Mouse (Mus musculus): ENCODE results near the gene Fhl4. TPM values are rescaled to one million over a fixed set of nuclear protein-coding genes. Genes with fewer than 3 reads are reported as not detected.

Fhl4 gene
- polyA plus RNA-seq (2015; fragmentation: Nextera tagmentation; extraction: Ambion mirVana): 0.46 and 0.50 TPM in 2 replicates

GRCm38 (mm10) chr10:85102247-85103084 is at the start of gene Fhl4, which contains the start of gene Tmem263:
Gene Fhl4, minus strand, starts transcription at chr10:85102495.
Gene Tmem263, plus strand, starts transcription at chr10:85102627.
- 0% methylated on average over 51 of the region's 96 CpGs for WGBS

DNA sequence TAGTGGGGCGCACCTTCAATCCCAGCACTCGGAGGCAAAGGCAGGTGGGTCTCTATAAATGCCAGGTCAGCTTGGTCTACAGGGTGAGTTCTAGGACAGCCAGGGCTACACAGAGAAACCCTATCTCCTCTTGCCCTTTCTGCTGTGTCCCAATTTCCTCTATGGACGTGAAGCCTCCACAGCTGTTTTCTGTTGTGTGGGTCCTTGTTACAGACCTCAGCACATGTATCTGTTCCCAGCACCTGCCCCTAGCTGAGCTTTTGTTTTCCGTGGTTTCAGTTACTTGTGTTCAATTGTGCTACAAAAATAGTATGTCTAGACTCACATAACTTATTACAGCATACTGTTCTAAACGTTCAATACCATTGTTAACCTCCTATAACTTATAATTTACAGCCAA is 46.9 kb upstream of the Fhl4 start:
- H3K36me3 ChIP-seq (ENCODE audit: control insufficient read depth, insufficient read depth, low read length): peaks cover 11% of the 10 kb centered on the region; the same call in 1 of the 2 replicates
- no peak overlapping the region for H3K27ac ChIP-seq (replicated peaks)
- H3K9me3 ChIP-seq (ENCODE audit: control insufficient read depth, low read length): no peaks in the 10 kb centered on the region
- no peaks in the 10 kb centered on the region for H3K27me3 ChIP-seq (ENCODE audit: control insufficient read depth, insufficient read depth, low read length)
- ATAC-seq (ENCODE audit: low FRiP score, low TSS enrichment) (no peak), DNase-seq (ENCODE audit: low spot score) (no peak)
- 86% methylated on average over 5 of the region's 5 CpGs for WGBS
- TF ChIP-seq EP300 (optimal IDR thresholded peaks at IDR 0.05) (no peak), CTCF (IDR thresholded peaks at IDR 0.05; ENCODE audit: low read depth) (no peak)
- H3K4me1 ChIP-seq (replicated peaks; ENCODE audit: control insufficient read depth, insufficient read depth): no peaks in the 10 kb centered on the region
- no peak overlapping the region for H3K4me3 ChIP-seq (ENCODE audit: low read depth, low read length)
- no peak overlapping the region for H3K4me2 ChIP-seq (replicated peaks; ENCODE audit: low read depth)
- no peak overlapping the region for H3K9ac ChIP-seq (ENCODE audit: low read length)

More at GRCm38 (mm10) chr10:85102247-85103084, at the start of gene Fhl4, which contains the start of gene Tmem263:
- H3K4me2 ChIP-seq (replicated peaks; ENCODE audit: low read depth): peak within 1 kb of the TSS; percentile 68
- H3K27ac ChIP-seq (replicated peaks): peak within 1 kb of the TSS; percentile 89
- peak within 1 kb of the TSS; percentile 93 for H3K9ac ChIP-seq (ENCODE audit: low read length)
- H3K4me1 ChIP-seq (replicated peaks; ENCODE audit: control insufficient read depth, insufficient read depth): no peaks in the 10 kb centered on the region
- TF ChIP-seq EP300 (optimal IDR thresholded peaks at IDR 0.05): no peak
- TF ChIP-seq CTCF (IDR thresholded peaks at IDR 0.05; ENCODE audit: low read depth): peak; percentile 39
- no peaks in the 10 kb centered on the region for H3K9me3 ChIP-seq (ENCODE audit: control insufficient read depth, low read length)
- H3K4me3 ChIP-seq (ENCODE audit: low read depth, low read length): peak within 1 kb of the TSS; percentile 92
- ATAC-seq (ENCODE audit: low FRiP score, low TSS enrichment) (peak; percentile 96), DNase-seq (ENCODE audit: low spot score) (peak; percentile 87)
- H3K27me3 ChIP-seq (ENCODE audit: control insufficient read depth, insufficient read depth, low read length): no peaks in the 10 kb centered on the region
- no peaks in the 10 kb centered on the region for H3K36me3 ChIP-seq (ENCODE audit: control insufficient read depth, insufficient read depth, low read length)

- TF ChIP-seq CTCF (IDR thresholded peaks at IDR 0.05; ENCODE audit: low read depth): no peak
- no peak for TF ChIP-seq EP300 (optimal IDR thresholded peaks at IDR 0.05)
- ATAC-seq (ENCODE audit: low FRiP score, low TSS enrichment) (no peak), DNase-seq (ENCODE audit: low spot score) (no peak)
- Histone ChIP-seq H3K4me3 (ENCODE audit: low read depth, low read length) (no peak overlapping the region), H3K9ac (ENCODE audit: low read length) (no peak overlapping the region), H3K27me3 (ENCODE audit: control insufficient read depth, insufficient read depth, low read length) (no peaks in the 10 kb centered on the region), H3K9me3 (ENCODE audit: control insufficient read depth, low read length) (no peaks in the 10 kb centered on the region), H3K4me1 (replicated peaks; ENCODE audit: control insufficient read depth, insufficient read depth) (no peaks in the 10 kb centered on the region), H3K4me2 (replicated peaks; ENCODE audit: low read depth) (no peak overlapping the region), H3K36me3 (ENCODE audit: control insufficient read depth, insufficient read depth, low read length) (peaks cover 16% of the 10 kb centered on the region), H3K27ac (replicated peaks) (no peak overlapping the region)
- WGBS: 91% methylated on average over 14 of the region's 14 CpGs
Observed at GRCm38 (mm10) chr10:85146282-85146681, 44.0 kb upstream of the Fhl4 start.

DNA sequence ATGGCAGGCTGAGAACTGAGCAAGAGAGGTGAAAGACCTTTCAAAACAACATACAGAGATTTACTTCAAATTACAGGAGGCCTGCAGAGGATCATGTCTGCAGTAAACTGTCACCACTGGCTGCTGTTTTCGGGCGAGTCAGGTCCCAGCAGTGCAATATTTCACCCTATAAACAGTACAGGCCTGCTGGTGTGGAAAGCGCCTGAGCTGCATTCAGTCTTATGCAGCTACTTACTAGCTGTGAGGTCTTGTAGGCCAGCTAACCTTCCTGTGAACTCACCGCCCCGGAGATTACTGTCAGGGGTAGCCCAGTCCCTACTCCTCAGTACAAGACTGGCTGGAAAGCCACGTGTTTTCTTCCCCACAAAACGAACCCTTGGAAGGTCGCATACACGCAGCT is 39.2 kb upstream of the Fhl4 start:
- H3K4me3 ChIP-seq (ENCODE audit: low read depth, low read length): no peak overlapping the region
- no peak for DNase-seq (ENCODE audit: low spot score)
- H3K9me3 ChIP-seq (ENCODE audit: control insufficient read depth, low read length): no peaks in the 10 kb centered on the region
- no peaks in the 10 kb centered on the region for H3K4me1 ChIP-seq (replicated peaks; ENCODE audit: control insufficient read depth, insufficient read depth)
- no peak for ATAC-seq (ENCODE audit: low FRiP score, low TSS enrichment)
- H3K36me3 ChIP-seq (ENCODE audit: control insufficient read depth, insufficient read depth, low read length): peaks cover 13% of the 10 kb centered on the region
- TF ChIP-seq EP300 (optimal IDR thresholded peaks at IDR 0.05) (no peak), CTCF (IDR thresholded peaks at IDR 0.05; ENCODE audit: low read depth) (no peak)
- no peak overlapping the region for H3K9ac ChIP-seq (ENCODE audit: low read length)
- H3K27ac ChIP-seq (replicated peaks): no peak overlapping the region
- H3K4me2 ChIP-seq (replicated peaks; ENCODE audit: low read depth): no peak overlapping the region
- H3K27me3 ChIP-seq (ENCODE audit: control insufficient read depth, insufficient read depth, low read length): no peaks in the 10 kb centered on the region
- 64% methylated on average over 9 of the region's 9 CpGs for WGBS

DNA sequence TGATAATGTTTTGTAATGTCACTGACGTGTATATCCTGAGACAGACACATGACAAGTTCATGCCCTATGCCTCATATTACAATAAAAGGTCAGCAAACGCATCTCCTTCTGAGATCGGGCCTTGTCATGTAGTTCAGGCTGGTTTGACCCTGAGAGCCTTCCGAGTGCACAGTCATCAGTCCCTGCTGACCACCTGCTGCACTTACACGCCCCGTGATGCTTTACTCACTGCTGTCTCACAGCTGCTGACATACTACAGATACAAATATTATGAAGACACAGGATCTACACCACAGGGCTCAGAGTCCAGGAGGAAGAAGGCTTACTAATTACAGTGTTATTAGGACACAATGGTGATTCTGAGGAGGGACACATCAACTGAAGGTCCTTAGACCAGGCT is 34.3 kb upstream of the Fhl4 start:
- ATAC-seq (ENCODE audit: low FRiP score, low TSS enrichment) (no peak), DNase-seq (ENCODE audit: low spot score) (no peak)
- no peak for TF ChIP-seq EP300 (optimal IDR thresholded peaks at IDR 0.05)
- no peak for TF ChIP-seq CTCF (IDR thresholded peaks at IDR 0.05; ENCODE audit: low read depth)
- Histone ChIP-seq H3K27me3 (ENCODE audit: control insufficient read depth, insufficient read depth, low read length) (no peaks in the 10 kb centered on the region), H3K9ac (ENCODE audit: low read length) (no peak overlapping the region), H3K4me3 (ENCODE audit: low read depth, low read length) (no peak overlapping the region), H3K27ac (replicated peaks) (no peak overlapping the region), H3K36me3 (ENCODE audit: control insufficient read depth, insufficient read depth, low read length) (peaks cover 11% of the 10 kb centered on the region), H3K9me3 (ENCODE audit: control insufficient read depth, low read length) (no peaks in the 10 kb centered on the region), H3K4me2 (replicated peaks; ENCODE audit: low read depth) (no peak overlapping the region), H3K4me1 (replicated peaks; ENCODE audit: control insufficient read depth, insufficient read depth) (no peaks in the 10 kb centered on the region)
- WGBS: 87% methylated on average over 6 of the region's 6 CpGs

- ATAC-seq (ENCODE audit: low FRiP score, low TSS enrichment) (peak; percentile 56; the same call in 1 of the 2 replicates), DNase-seq (ENCODE audit: low spot score) (peak; percentile 47)
- peak overlapping the region; percentile 62 for H3K4me2 ChIP-seq (replicated peaks; ENCODE audit: low read depth)
- TF ChIP-seq CTCF (IDR thresholded peaks at IDR 0.05; ENCODE audit: low read depth) (no peak), EP300 (optimal IDR thresholded peaks at IDR 0.05) (no peak)
- H3K4me1 ChIP-seq (replicated peaks; ENCODE audit: control insufficient read depth, insufficient read depth): no peaks in the 10 kb centered on the region
- WGBS: 12% methylated on average over 7 of the region's 7 CpGs
- H3K27ac ChIP-seq (replicated peaks): no peak overlapping the region
- H3K9ac ChIP-seq (ENCODE audit: low read length): peak overlapping the region; percentile 43
- H3K36me3 ChIP-seq (ENCODE audit: control insufficient read depth, insufficient read depth, low read length): peaks cover 6% of the 10 kb centered on the region; the same call in 1 of the 2 replicates
- H3K9me3 ChIP-seq (ENCODE audit: control insufficient read depth, low read length): no peaks in the 10 kb centered on the region
- no peaks in the 10 kb centered on the region for H3K27me3 ChIP-seq (ENCODE audit: control insufficient read depth, insufficient read depth, low read length)
- peak overlapping the region; percentile 64 for H3K4me3 ChIP-seq (ENCODE audit: low read depth, low read length)
Observed at GRCm38 (mm10) chr10:85128453-85128852, 26.2 kb upstream of the Fhl4 start.
